Mouse (Mus musculus) embryonic facial prominence, embryonic 13.5 days (tissue): ENCODE results near the gene Adamts4. TPM values are rescaled to one million over a fixed set of nuclear protein-coding genes. Genes with fewer than 3 reads are reported as not detected.
A peak's percentile ranks its signal among the peaks of the same experiment; 100 is the strongest.

ENCODE experiments used
- ATAC-seq: fragments of 200-750 bp; cut with Nextera tagmentation; 2 replicates; pipeline ENCODE4 v1.8.0; 2017; ENCODE audit warnings: low read depth; ENCODE audit not compliant: insufficient number of reproducible peaks, insufficient read depth, low FRiP score, low TSS enrichment
- H3K27ac ChIP-seq: fragments of 300-500 bp; sonication (generic); 2 replicates; pipeline ENCODE4 v1.5.1; 2015; ENCODE audit warnings: moderate library complexity, mild to moderate bottlenecking, inconsistent platforms
- H3K27me3 ChIP-seq: fragments of 300-500 bp; sonication (generic); 2 replicates; pipeline ENCODE4 v1.6.1; 2015; ENCODE audit warnings: mild to moderate bottlenecking, inconsistent platforms
- H3K36me3 ChIP-seq: fragments of 300-500 bp; sonication (generic); 2 replicates; pipeline ENCODE4 v1.6.1; 2015; ENCODE audit warnings: mild to moderate bottlenecking, inconsistent platforms
- H3K4me1 ChIP-seq: fragments of 300-500 bp; sonication (generic); 2 replicates; pipeline ENCODE4 v1.6.1; 2015; ENCODE audit warnings: inconsistent platforms
- H3K4me2 ChIP-seq: fragments of 300-500 bp; sonication (generic); 2 replicates; pipeline ENCODE4 v1.6.1; 2015; ENCODE audit warnings: moderate library complexity, mild to moderate bottlenecking, inconsistent platforms
- H3K4me3 ChIP-seq: fragments of 300-500 bp; sonication (generic); 2 replicates; pipeline ENCODE4 v1.5.1; 2015; ENCODE audit warnings: mild to moderate bottlenecking, inconsistent platforms
- H3K9ac ChIP-seq: fragments of 300-500 bp; sonication (generic); 2 replicates; pipeline ENCODE4 v1.6.1; 2015; ENCODE audit warnings: mild to moderate bottlenecking, inconsistent platforms
- H3K9me3 ChIP-seq: fragments of 300-500 bp; sonication (generic); 2 replicates; pipeline ENCODE4 v1.6.1; 2016; ENCODE audit warnings: inconsistent platforms
- WGBS: fragments of 180-500 bp; shearing (Covaris S2); methylation state at CpG from one replicate; pipeline ENCODE4 v1.1.7; 2015; ENCODE audit warnings: mixed read lengths; 5-methylcytosine and 5-hydroxymethylcytosine counted together
- polyA plus RNA-seq: library from polyadenylated mRNA; unstranded; fragments of >200 nt; fragmentation: Nextera tagmentation; extraction: Ambion mirVana; gene quantifications from 2 replicates; pipeline ENCODE4 v1.2.1, GENCODE M21; 2015

Gene Adamts4
- polyA plus RNA-seq, 1 experiment from 2014 or later = 25.6 TPM

DNA sequence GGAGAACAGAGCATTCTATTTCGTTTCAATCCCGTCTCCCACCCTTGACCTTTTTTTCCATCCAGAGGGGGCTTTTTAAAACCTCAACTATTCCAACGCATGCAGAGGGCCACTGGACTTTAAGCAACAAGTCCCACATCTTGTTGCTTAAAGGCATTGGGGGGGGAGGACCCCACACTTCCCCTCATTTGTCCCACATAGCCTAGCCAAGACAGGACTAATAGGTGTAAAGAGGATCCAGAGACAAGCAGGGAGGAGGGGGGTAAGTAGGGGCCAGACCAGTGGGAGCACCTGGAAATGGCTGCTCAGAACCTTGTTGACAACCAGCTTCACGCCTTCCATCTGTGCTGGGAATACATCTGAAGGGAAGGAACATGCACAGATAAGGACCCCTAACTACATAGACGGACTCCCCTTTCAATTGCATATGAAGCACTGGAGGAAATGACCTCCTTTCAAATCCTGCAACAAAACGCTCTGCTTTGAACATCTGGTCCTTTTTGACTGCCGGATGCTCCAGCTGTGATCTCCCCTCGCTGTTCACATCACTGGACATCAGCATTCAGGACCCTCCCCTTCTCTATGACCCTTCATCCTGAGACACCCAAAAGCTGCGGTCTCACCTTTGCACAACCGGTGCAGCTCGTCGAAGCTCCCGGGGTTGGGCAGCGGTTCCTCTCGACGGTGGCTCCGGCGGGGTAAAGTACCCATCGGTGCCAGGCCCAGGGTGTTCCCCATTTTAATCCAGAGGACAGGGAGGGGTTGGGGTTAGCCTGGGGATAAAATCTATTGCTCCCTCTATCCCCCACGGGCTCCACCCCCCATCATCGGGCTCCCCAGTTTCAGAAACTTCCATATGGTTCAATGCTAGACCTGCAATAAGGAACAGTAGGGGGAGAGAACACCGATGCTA lies 28.7 kb upstream of the Adamts4 start:
- H3K27ac ChIP-seq = no peak overlapping the region
- peak overlapping the region; percentile 68 for H3K9ac ChIP-seq
- peak overlapping the region; percentile 72 for H3K4me3 ChIP-seq
- peaks cover 23% of the 10 kb centered on the region for H3K36me3 ChIP-seq
- no peak for ATAC-seq
- 6% methylated on average over 22 of the region's 22 CpGs for WGBS
- H3K4me2 ChIP-seq = peak overlapping the region; percentile 89
- no peaks in the 10 kb centered on the region for H3K27me3 ChIP-seq
- H3K4me1 ChIP-seq = peaks cover 13% of the 10 kb centered on the region
- H3K9me3 ChIP-seq = no peaks in the 10 kb centered on the region

DNA sequence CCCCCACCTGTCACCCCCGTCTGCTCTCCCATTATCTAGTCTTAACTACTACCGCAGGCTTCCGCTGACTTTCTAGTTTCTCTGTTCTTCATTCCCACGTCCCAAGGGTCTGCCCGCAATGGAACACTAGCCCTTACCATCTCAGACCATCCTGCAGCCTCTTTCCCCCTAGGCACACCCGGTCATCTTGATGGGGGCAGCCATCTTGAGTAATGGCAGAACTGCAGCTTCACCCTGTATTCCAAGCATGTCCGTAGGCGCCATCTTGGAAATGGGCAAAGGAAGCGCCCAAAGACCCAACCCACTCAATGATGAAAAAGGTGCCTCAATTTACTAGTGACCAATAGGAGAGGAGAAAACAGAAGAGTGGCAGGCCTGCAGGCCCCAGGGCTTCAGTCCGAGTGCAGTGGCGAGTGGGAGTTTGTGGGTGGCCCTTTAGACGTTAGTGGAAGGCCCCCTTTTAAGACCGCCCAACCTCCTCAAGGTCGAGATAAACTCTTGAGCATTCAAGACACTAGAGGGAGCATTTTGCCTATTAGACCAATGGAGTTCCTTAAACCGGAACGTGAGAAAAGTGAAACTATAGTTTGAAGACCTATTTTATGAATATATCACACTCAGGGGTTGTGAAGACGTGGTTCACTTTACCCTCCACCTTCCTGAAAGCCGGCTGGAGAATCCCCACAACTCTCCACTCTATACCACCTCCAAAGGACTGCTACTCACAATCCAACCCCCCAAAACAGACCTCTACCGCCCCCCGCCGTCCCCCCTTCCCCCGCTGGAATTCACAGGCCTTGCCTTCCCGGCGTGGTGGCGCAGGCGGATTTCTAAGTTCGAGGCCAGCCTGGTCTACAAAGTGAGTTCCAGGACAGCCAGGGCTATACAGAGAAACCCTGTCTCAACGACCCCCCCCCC lies 27.7 kb upstream of the Adamts4 start, which contains the start of gene Tomm40l:
Gene Tomm40l, minus strand, starts transcription at position 277 of the 918 bp plus-strand sequence.
- H3K4me1 ChIP-seq = peaks cover 13% of the 10 kb centered on the region
- H3K4me2 ChIP-seq = peak within 1 kb of the TSS; percentile 89
- H3K9ac ChIP-seq = peak within 1 kb of the TSS; percentile 68
- no peaks in the 10 kb centered on the region for H3K9me3 ChIP-seq
- ATAC-seq = peak; percentile 98
- peaks cover 23% of the 10 kb centered on the region for H3K36me3 ChIP-seq
- H3K27me3 ChIP-seq = no peaks in the 10 kb centered on the region
- peak within 1 kb of the TSS; percentile 89 for H3K27ac ChIP-seq
- 2% methylated on average over 28 of the region's 28 CpGs for WGBS
- peak within 1 kb of the TSS; percentile 72 for H3K4me3 ChIP-seq

DNA sequence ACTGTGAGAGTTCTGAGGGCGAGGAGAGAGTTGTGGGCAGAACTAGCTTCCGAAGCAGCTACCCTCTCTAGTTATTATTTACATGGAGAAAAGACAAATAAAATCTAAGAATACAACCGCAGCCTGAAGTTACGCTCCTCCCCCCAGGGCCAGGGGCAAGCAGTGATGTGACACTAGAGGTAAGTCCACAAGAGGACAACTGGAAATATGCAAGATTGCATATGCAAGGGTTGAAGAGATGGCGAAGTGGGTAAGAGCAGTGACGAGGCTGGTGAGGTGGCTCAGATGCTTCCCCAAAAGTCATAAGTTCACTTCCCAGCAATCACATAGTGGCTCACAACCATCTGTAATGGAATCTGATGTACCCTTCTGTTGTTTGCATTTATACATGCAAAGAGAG lies 27.1 kb upstream of the Adamts4 start:
- WGBS = 82% methylated on average over 6 of the region's 6 CpGs
- ATAC-seq = no peak
- Histone ChIP-seq H3K36me3 (peaks cover 20% of the 10 kb centered on the region), H3K4me1 (peaks cover 13% of the 10 kb centered on the region), H3K27ac (peak overlapping the region; percentile 89), H3K9ac (peak overlapping the region; percentile 60), H3K4me3 (peak overlapping the region; percentile 72), H3K4me2 (peak overlapping the region; percentile 50), H3K27me3 (no peaks in the 10 kb centered on the region), H3K9me3 (no peaks in the 10 kb centered on the region)

GRCm38 (mm10) chr1:171223796-171224195 lies 26.4 kb upstream of the Adamts4 start:
- H3K9ac ChIP-seq = no peak overlapping the region
- ATAC-seq = no peak
- no peak overlapping the region for H3K27ac ChIP-seq
- WGBS = 81% methylated on average over 2 of the region's 2 CpGs
- H3K4me1 ChIP-seq = peaks cover 13% of the 10 kb centered on the region
- H3K9me3 ChIP-seq = no peaks in the 10 kb centered on the region
- H3K4me2 ChIP-seq = no peak overlapping the region
- no peaks in the 10 kb centered on the region for H3K27me3 ChIP-seq
- no peak overlapping the region for H3K4me3 ChIP-seq
- H3K36me3 ChIP-seq = peaks cover 14% of the 10 kb centered on the region

GRCm38 (mm10) chr1:171224857-171225256 lies 25.4 kb upstream of the Adamts4 start, which contains the start of gene Apoa2:
TSS of gene Apoa2 (plus strand) at chr1:171225054.
- Histone ChIP-seq H3K4me3 (no peak within 1 kb of the TSS), H3K27me3 (no peaks in the 10 kb centered on the region), H3K9ac (no peak within 1 kb of the TSS), H3K9me3 (no peaks in the 10 kb centered on the region), H3K36me3 (peaks cover 4% of the 10 kb centered on the region), H3K4me1 (peaks cover 14% of the 10 kb centered on the region), H3K27ac (no peak within 1 kb of the TSS), H3K4me2 (no peak within 1 kb of the TSS)
- no peak for ATAC-seq
- WGBS = 68% methylated on average over 5 of the region's 5 CpGs

- no peaks in the 10 kb centered on the region for H3K36me3 ChIP-seq
- no peak overlapping the region for H3K9ac ChIP-seq
- H3K4me2 ChIP-seq = no peak overlapping the region
- no peaks in the 10 kb centered on the region for H3K27me3 ChIP-seq
- H3K9me3 ChIP-seq = no peaks in the 10 kb centered on the region
- no peak overlapping the region; the same call in 1 of the 2 replicates for H3K27ac ChIP-seq
- WGBS = 58% methylated on average over 4 of the region's 4 CpGs
- H3K4me1 ChIP-seq = peaks cover 11% of the 10 kb centered on the region
- ATAC-seq = no peak
- H3K4me3 ChIP-seq = no peak overlapping the region
Observed at GRCm38 (mm10) chr1:171226780-171227179, 23.4 kb upstream of the Adamts4 start.

DNA sequence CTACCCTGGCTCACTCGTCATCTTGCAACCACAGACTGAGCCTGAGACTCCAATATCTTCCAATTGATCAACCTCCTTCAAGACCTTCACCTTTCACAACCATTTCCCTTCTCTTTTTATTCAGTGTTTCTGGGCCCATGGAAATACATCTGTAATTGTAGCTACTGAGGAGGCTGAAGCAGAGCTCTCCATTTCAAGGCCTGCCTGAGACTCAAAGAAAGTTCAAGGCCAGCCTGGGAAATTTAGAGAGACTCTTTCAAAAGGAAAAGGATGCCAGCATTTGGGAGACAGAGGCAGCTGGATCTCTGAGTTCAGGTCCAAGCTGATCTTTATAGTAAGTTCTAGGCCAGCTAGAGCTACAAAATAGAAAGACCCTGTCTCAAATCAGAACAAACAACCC lies 22.3 kb upstream of the Adamts4 start:
- no peak overlapping the region for H3K9ac ChIP-seq
- no peak overlapping the region for H3K4me2 ChIP-seq
- no peak for ATAC-seq
- peaks cover 10% of the 10 kb centered on the region for H3K4me1 ChIP-seq
- H3K9me3 ChIP-seq = no peaks in the 10 kb centered on the region
- no peak overlapping the region for H3K27ac ChIP-seq
- no peaks in the 10 kb centered on the region for H3K27me3 ChIP-seq
- no peak overlapping the region for H3K4me3 ChIP-seq
- no peaks in the 10 kb centered on the region for H3K36me3 ChIP-seq
- 69% methylated on average over 1 of the region's 1 CpGs for WGBS

DNA sequence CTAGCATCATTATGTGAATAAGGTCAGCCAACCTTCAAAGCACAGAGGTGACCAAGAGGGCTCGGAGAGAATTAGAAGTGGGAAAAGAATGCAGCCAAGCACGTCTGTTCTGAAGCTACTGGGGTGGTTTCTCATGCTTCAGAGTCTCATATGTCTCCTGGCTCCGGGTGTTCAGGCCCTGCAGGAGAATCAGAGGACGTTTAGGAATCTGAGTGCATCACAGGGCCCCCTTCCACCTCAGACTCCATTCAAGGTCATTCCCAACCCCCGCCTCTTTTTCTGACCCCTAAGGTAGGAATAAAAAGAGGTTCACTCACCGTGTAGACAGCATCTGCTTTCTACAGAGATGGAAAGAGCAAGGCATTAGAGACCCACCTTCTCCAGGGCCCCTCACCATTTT lies 20.5 kb upstream of the Adamts4 start:
- Histone ChIP-seq H3K27ac (no peak overlapping the region), H3K4me1 (peaks cover 10% of the 10 kb centered on the region), H3K27me3 (no peaks in the 10 kb centered on the region), H3K4me3 (no peak overlapping the region), H3K9ac (no peak overlapping the region), H3K36me3 (peaks cover 18% of the 10 kb centered on the region), H3K4me2 (no peak overlapping the region), H3K9me3 (no peaks in the 10 kb centered on the region)
- no peak for ATAC-seq
- 35% methylated on average over 6 of the region's 6 CpGs for WGBS

GRCm38 (mm10) chr1:171230215-171230614 lies 20.0 kb upstream of the Adamts4 start:
- Histone ChIP-seq H3K27ac (no peak overlapping the region), H3K4me1 (peaks cover 10% of the 10 kb centered on the region), H3K9me3 (no peaks in the 10 kb centered on the region), H3K27me3 (no peaks in the 10 kb centered on the region), H3K36me3 (peaks cover 23% of the 10 kb centered on the region), H3K9ac (no peak overlapping the region), H3K4me2 (no peak overlapping the region), H3K4me3 (no peak overlapping the region)
- WGBS = 27% methylated on average over 3 of the region's 3 CpGs
- ATAC-seq = no peak

DNA sequence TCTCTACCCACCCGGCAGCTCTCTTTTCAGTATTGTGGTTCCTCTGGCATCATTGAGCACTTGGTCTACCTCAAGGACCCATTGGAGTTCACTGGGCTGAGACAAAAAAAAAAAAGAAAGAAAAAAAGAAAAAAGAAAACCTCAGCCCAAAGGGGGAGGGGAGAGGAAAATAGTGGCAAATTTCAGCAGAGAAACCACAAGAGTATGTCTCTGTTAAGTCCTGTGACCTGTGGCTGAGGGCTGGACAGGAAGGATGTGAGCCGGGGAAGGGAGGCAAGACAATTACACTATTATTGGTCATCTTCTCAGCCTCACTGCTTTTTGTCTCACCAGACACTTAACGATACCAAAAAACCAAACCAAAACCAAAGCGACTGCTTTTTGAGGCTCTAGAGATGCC lies 18.4 kb upstream of the Adamts4 start:
- Histone ChIP-seq H3K4me3 (no peak overlapping the region), H3K4me2 (no peak overlapping the region), H3K9me3 (no peaks in the 10 kb centered on the region), H3K27ac (no peak overlapping the region), H3K27me3 (no peaks in the 10 kb centered on the region), H3K9ac (no peak overlapping the region), H3K36me3 (peaks cover 39% of the 10 kb centered on the region), H3K4me1 (peaks cover 10% of the 10 kb centered on the region)
- 48% methylated on average over 4 of the region's 4 CpGs for WGBS
- ATAC-seq = no peak

GRCm38 (mm10) chr1:171232348-171232747 lies 17.9 kb upstream of the Adamts4 start:
- no peak overlapping the region for H3K4me2 ChIP-seq
- no peak overlapping the region for H3K27ac ChIP-seq
- peaks cover 10% of the 10 kb centered on the region for H3K4me1 ChIP-seq
- H3K36me3 ChIP-seq = peaks cover 44% of the 10 kb centered on the region
- no peak for ATAC-seq
- no peak overlapping the region for H3K9ac ChIP-seq
- 83% methylated on average over 5 of the region's 5 CpGs for WGBS
- no peaks in the 10 kb centered on the region for H3K9me3 ChIP-seq
- H3K27me3 ChIP-seq = no peaks in the 10 kb centered on the region
- no peak overlapping the region for H3K4me3 ChIP-seq
